Mouse (Mus musculus) liver, embryonic 14.5 days (tissue): Measurements from ENCODE around the gene Dpf1. TPM values are rescaled to one million over a fixed set of nuclear protein-coding genes. Genes with fewer than 3 reads are reported as not detected.
A peak's percentile ranks its signal among the peaks of the same experiment; 100 is the strongest.

Source experiments
- ATAC-seq: fragments of 200-750 bp; cut with Nextera tagmentation; 2 replicates; pipeline ENCODE4 v1.8.0; 2017; ENCODE audit warnings: moderate number of reproducible peaks, mild to moderate bottlenecking, moderate library complexity; ENCODE audit not compliant: insufficient read depth
- DNase-seq, 3 experiments: peaks; one replicate each; pipeline ENCODE4 v3.0.0-alpha.2; 2012 to 2013; ENCODE audit warnings: low read depth in 3 of 3, low spot score in 3 of 3
- H3K27ac ChIP-seq: fragments of 300-500 bp; sonication (generic); 2 replicates; pipeline ENCODE4 v1.5.1; 2014; ENCODE audit warnings: moderate library complexity, mild to moderate bottlenecking, control low read depth, inconsistent platforms
- H3K27me3 ChIP-seq: fragments of 300-500 bp; sonication (generic); 2 replicates; pipeline ENCODE4 v1.6.1; 2014; ENCODE audit warnings: mild to moderate bottlenecking, low read length, moderate library complexity; ENCODE audit not compliant: control insufficient read depth, insufficient read depth
- H3K36me3 ChIP-seq: fragments of 300-500 bp; sonication (generic); replicated peaks from 2 replicates; pipeline ENCODE4 v1.6.1; 2014; ENCODE audit warnings: low read depth; ENCODE audit not compliant: control insufficient read depth, insufficient read depth
- H3K4me1 ChIP-seq, 2 experiments: fragments of 200-500 bp in 1 of 2; fragments of 300-500 bp in 1 of 2; sonication (generic) in 1 of 2; replicated peaks; 2 replicates each; pipeline ENCODE4 v1.6.1; 2012 to 2014; ENCODE audit warnings: antibody characterized with exemption in 1 of 2, inconsistent platforms in 1 of 2, low read length in 1 of 2; ENCODE audit not compliant: control insufficient read depth in 2 of 2, insufficient read depth in 2 of 2
- H3K4me2 ChIP-seq: fragments of 300-500 bp; sonication (generic); 2 replicates; pipeline ENCODE4 v1.6.1; 2014; ENCODE audit warnings: low read depth, mild to moderate bottlenecking, control low read depth, moderate library complexity
- H3K4me3 ChIP-seq, 2 experiments: fragments of 200-500 bp in 1 of 2; fragments of 300-500 bp in 1 of 2; sonication (generic) in 1 of 2; 2 replicates each; pipeline ENCODE4 v1.5.1; 2012 to 2014; ENCODE audit warnings: low read depth in 2 of 2, low read length in 2 of 2, mild to moderate bottlenecking in 2 of 2, control low read depth in 1 of 2, inconsistent platforms in 1 of 2, moderate library complexity in 1 of 2; ENCODE audit not compliant: insufficient read depth in 1 of 2
- H3K9ac ChIP-seq: fragments of 300-500 bp; sonication (generic); replicated peaks from 2 replicates; pipeline ENCODE4 v1.6.1; 2014; ENCODE audit warnings: mild to moderate bottlenecking, control low read depth, moderate library complexity
- H3K9me3 ChIP-seq: fragments of 300-500 bp; sonication (generic); 2 replicates; pipeline ENCODE4 v1.6.1; 2016; ENCODE audit warnings: low read length, mixed read lengths; ENCODE audit not compliant: control insufficient read depth
- CTCF ChIP-seq: IDR thresholded peaks from 2 replicates; pipeline ENCODE4 v1.5.1; 2016; ENCODE audit warnings: antibody characterized with exemption, low read depth, control low read depth
- EP300 ChIP-seq: IDR thresholded peaks from 2 replicates; pipeline ENCODE4 v1.6.1; 2016; ENCODE audit warnings: antibody characterized with exemption, low read depth
- WGBS: fragments of 180-500 bp; shearing (Covaris S2); extraction: QIAGEN DNeasy Blood & Tissue Kit; methylation state at CpG from one replicate; pipeline ENCODE4 v1.1.7; 2014; ENCODE audit not compliant: insufficient replicate concordance; 5-methylcytosine and 5-hydroxymethylcytosine counted together
- polyA plus RNA-seq, 2 experiments: library from polyadenylated mRNA; depleted of rRNA in 1 of 2; stranded (reverse) in 1 of 2; unstranded in 1 of 2; fragments of >200 nt; fragmentation: Nextera tagmentation in 1 of 2; extraction: Ambion mirVana in 1 of 2; gene quantifications; 2 replicates each; pipeline versions ENCODE4 v1.2.1 to v1.2.3; 2012 to 2014

The Dpf1 gene
- polyA plus RNA-seq, 2 experiments, result 0.81 to 1.0 TPM

GRCm38 (mm10) chr7:29309749-29310148 lies 6.0 kb downstream of the Dpf1 start:
- H3K27me3 ChIP-seq, result peaks cover 34% of the 10 kb centered on the region
- peak overlapping the region; percentile 50 for H3K9ac ChIP-seq
- no peak for DNase-seq
- no peak for ATAC-seq
- no peaks in the 10 kb centered on the region for H3K9me3 ChIP-seq
- peak overlapping the region; percentile 36 to 55 for H3K4me3 ChIP-seq
- H3K27ac ChIP-seq, result no peak overlapping the region
- H3K36me3 ChIP-seq, result no peaks in the 10 kb centered on the region
- H3K4me2 ChIP-seq, result peak overlapping the region; percentile 92
- 2% methylated on average over 5 of the region's 5 CpGs for WGBS
- H3K4me1 ChIP-seq, result peaks cover 10 to 20% of the 10 kb centered on the region in 2 experiments
- TF ChIP-seq EP300 (no peak), CTCF (no peak)

DNA sequence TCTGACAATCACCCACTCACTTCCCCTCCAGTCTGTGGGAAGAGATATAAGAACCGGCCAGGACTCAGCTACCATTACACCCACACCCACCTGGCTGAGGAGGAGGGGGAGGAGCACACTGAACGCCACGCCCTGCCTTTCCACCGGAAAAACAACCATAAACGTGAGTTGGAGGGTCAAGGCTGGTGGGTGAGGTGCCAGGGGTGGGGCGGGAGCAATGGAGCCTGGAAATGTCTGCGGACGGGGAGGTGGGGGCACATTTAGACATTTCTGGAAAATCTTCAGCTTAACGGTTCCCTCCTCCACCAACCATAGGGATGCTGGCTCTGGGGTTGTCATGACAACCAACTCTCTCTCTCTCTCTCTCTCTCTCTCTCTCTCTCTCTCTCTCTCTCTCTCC lies 9.3 kb downstream of the Dpf1 start:
- Histone ChIP-seq H3K4me2 (no peak overlapping the region), H3K27ac (no peak overlapping the region), H3K27me3 (peaks cover 17% of the 10 kb centered on the region), H3K4me1 (peaks cover 5 to 20% of the 10 kb centered on the region in 2 experiments), H3K9ac (no peak overlapping the region), H3K36me3 (no peaks in the 10 kb centered on the region), H3K4me3 (no peak overlapping the region), H3K9me3 (no peaks in the 10 kb centered on the region)
- no peak for ATAC-seq
- DNase-seq, result no peak
- TF ChIP-seq EP300, result no peak
- no peak for TF ChIP-seq CTCF
- whole genome bisulfite sequencing, result 30% methylated on average over 9 of the region's 9 CpGs

- Histone ChIP-seq H3K27me3 (peaks cover 11% of the 10 kb centered on the region), H3K9ac (no peak overlapping the region), H3K27ac (no peak overlapping the region), H3K4me1 (peaks cover 10 to 21% of the 10 kb centered on the region in 2 experiments), H3K4me2 (no peak overlapping the region), H3K36me3 (no peaks in the 10 kb centered on the region), H3K9me3 (no peaks in the 10 kb centered on the region), H3K4me3 (no peak overlapping the region)
- WGBS, result 39% methylated on average over 9 of the region's 9 CpGs
- TF ChIP-seq CTCF, result no peak
- TF ChIP-seq EP300, result no peak
- no peak for DNase-seq
- no peak for ATAC-seq
Measured at GRCm38 (mm10) chr7:29313572-29314261, 10.0 kb downstream of the Dpf1 start.

GRCm38 (mm10) chr7:29314844-29315628 lies 11.3 kb downstream of the Dpf1 start:
- no peaks in the 10 kb centered on the region for H3K36me3 ChIP-seq
- TF ChIP-seq CTCF (no peak), EP300 (no peak)
- H3K4me1 ChIP-seq, result peaks cover 7 to 22% of the 10 kb centered on the region in 2 experiments
- no peak overlapping the region for H3K4me2 ChIP-seq
- WGBS, result 55% methylated on average over 13 of the region's 13 CpGs
- no peak for ATAC-seq
- no peaks in the 10 kb centered on the region for H3K9me3 ChIP-seq
- no peaks in the 10 kb centered on the region for H3K27me3 ChIP-seq
- no peak overlapping the region for H3K27ac ChIP-seq
- no peak for DNase-seq
- H3K9ac ChIP-seq, result no peak overlapping the region
- no peak overlapping the region for H3K4me3 ChIP-seq

DNA sequence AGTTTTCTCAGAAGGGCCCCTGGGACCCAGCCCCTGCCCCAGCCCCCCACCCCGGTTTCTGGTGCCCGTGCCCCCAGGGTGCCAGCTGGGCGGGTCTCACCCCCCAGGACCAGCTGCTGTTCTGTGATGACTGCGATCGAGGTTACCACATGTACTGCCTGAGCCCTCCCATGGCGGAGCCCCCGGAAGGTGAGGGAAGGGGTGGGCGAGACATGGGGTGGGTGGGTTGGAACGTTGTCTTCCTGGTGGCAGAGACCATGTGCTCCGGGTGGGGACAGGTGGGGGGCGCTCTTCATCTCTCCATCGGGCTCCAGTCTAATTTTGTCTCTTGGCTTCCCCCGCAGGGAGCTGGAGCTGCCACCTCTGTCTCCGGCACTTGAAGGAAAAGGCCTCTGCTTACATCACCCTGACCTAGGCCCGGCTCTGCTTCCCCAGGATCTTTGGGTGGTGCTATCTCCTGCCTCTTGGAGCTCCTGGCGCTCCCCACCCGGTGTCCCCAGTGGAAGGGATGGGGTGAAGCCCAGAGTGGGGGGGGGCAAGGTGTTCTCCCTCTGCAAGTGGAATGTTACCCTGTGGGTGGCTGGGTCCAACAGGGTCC lies 12.5 kb downstream of the Dpf1 start:
- H3K36me3 ChIP-seq, result no peaks in the 10 kb centered on the region
- no peak for DNase-seq
- H3K9me3 ChIP-seq, result no peaks in the 10 kb centered on the region
- H3K4me2 ChIP-seq, result no peak overlapping the region
- no peak overlapping the region for H3K4me3 ChIP-seq
- ATAC-seq, result no peak
- no peak overlapping the region for H3K27ac ChIP-seq
- no peak for TF ChIP-seq EP300
- no peak for TF ChIP-seq CTCF
- WGBS, result 64% methylated on average over 17 of the region's 17 CpGs
- H3K9ac ChIP-seq, result no peak overlapping the region
- H3K4me1 ChIP-seq, result peaks cover 7 to 21% of the 10 kb centered on the region in 2 experiments
- no peaks in the 10 kb centered on the region for H3K27me3 ChIP-seq
